Mouse (Mus musculus) ES-Bruce4 (cell line): ENCODE measurements around the gene Acp6. TPM values are rescaled to one million over a fixed set of nuclear protein-coding genes. Genes with fewer than 3 reads are reported as not detected.

ENCODE experiments used
- H3K27ac ChIP-seq: 2 replicates; pipeline ENCODE4 v1.5.1; 2012; ENCODE audit warnings: low read length, inconsistent platforms; ENCODE audit not compliant: insufficient read depth
- H3K27me3 ChIP-seq: 2 replicates; pipeline ENCODE4 v1.6.1; 2012; ENCODE audit warnings: mild to moderate bottlenecking, low read length, inconsistent platforms; ENCODE audit not compliant: control insufficient read depth, poor library complexity, insufficient read depth, severe bottlenecking
- H3K36me3 ChIP-seq: 2 replicates; pipeline ENCODE4 v1.6.1; 2012; ENCODE audit warnings: inconsistent platforms, mild to moderate bottlenecking, low read length, moderate library complexity; ENCODE audit not compliant: control insufficient read depth, poor library complexity, insufficient read depth, severe bottlenecking
- H3K4me1 ChIP-seq: one replicate; pipeline ENCODE4 v1.8.1; 2011; ENCODE audit warnings: low read length; ENCODE audit not compliant: control insufficient read depth, insufficient read depth
- H3K4me3 ChIP-seq: 2 replicates; pipeline ENCODE4 v1.5.1; 2011; ENCODE audit warnings: low read depth, mild to moderate bottlenecking, low read length
- H3K9ac ChIP-seq: 2 replicates; pipeline ENCODE4 v1.6.1; 2012; ENCODE audit warnings: low read depth, mild to moderate bottlenecking, inconsistent platforms; ENCODE audit not compliant: poor library complexity, severe bottlenecking
- H3K9me3 ChIP-seq: replicated peaks from 2 replicates; pipeline ENCODE4 v1.6.1; 2012; ENCODE audit warnings: mild to moderate bottlenecking, low read length, inconsistent platforms; ENCODE audit not compliant: control insufficient read depth, poor library complexity, insufficient read depth, severe bottlenecking
- CTCF ChIP-seq: IDR thresholded peaks from one replicate; pipeline ENCODE4 v1.8.1; 2011; ENCODE audit warnings: low read depth, low read length
- EP300 ChIP-seq: IDR thresholded peaks from 2 replicates; pipeline ENCODE4 v1.6.1; 2011; ENCODE audit warnings: low read depth, low read length; ENCODE audit not compliant: insufficient read depth
- POLR2A ChIP-seq: IDR thresholded peaks from one replicate; pipeline ENCODE4 v1.8.1; 2011; ENCODE audit warnings: low read length; ENCODE audit not compliant: insufficient read depth
- polyA plus RNA-seq: library from polyadenylated mRNA; stranded (reverse); fragments of >200 nt; gene quantifications from 2 replicates; pipeline ENCODE4 v1.2.4, GENCODE M21; 2011; ENCODE audit warnings: low read depth; ENCODE audit not compliant: missing spikeins, insufficient read depth, insufficient read length

The Acp6 gene
- polyA plus RNA-seq, 1 experiment: 67.2 TPM

GRCm38 (mm10) chr3:97160908-97161307, 2.3 kb downstream of the Acp6 start:
- peaks cover 7% of the 10 kb centered on the region for H3K36me3 ChIP-seq
- peaks cover 5% of the 10 kb centered on the region for H3K4me1 ChIP-seq
- no peaks in the 10 kb centered on the region for H3K27me3 ChIP-seq
- H3K4me3 ChIP-seq: peak overlapping the region; percentile 11
- H3K9me3 ChIP-seq: no peaks in the 10 kb centered on the region
- TF ChIP-seq POLR2A: no peak
- TF ChIP-seq EP300: no peak
- no peak for TF ChIP-seq CTCF
- H3K27ac ChIP-seq: peak overlapping the region; percentile 66
- H3K9ac ChIP-seq: peak overlapping the region; percentile 22

- peak overlapping the region; percentile 35; the same call in 1 of the 2 replicates for H3K4me3 ChIP-seq
- peak overlapping the region; percentile 40 for H3K27ac ChIP-seq
- H3K36me3 ChIP-seq: peaks cover 12% of the 10 kb centered on the region
- TF ChIP-seq EP300 (0 out of 2 replicates have a peak, but pooled peaks have one; percentile 47), CTCF (no peak)
- peaks cover 5% of the 10 kb centered on the region for H3K4me1 ChIP-seq
- H3K27me3 ChIP-seq: no peaks in the 10 kb centered on the region
- peak overlapping the region; percentile 7; the same call in 1 of the 2 replicates for H3K9ac ChIP-seq
- H3K9me3 ChIP-seq: no peaks in the 10 kb centered on the region
These were observed 3.2 kb downstream of the Acp6 start for GRCm38 (mm10) chr3:97161773-97162172.

- H3K27me3 ChIP-seq: no peaks in the 10 kb centered on the region
- no peaks in the 10 kb centered on the region for H3K9me3 ChIP-seq
- H3K4me1 ChIP-seq: peaks cover 5% of the 10 kb centered on the region
- no peak overlapping the region for H3K27ac ChIP-seq
- TF ChIP-seq CTCF (no peak), EP300 (no peak), POLR2A (no peak)
- H3K4me3 ChIP-seq: no peak overlapping the region
- H3K9ac ChIP-seq: no peak overlapping the region
- peaks cover 19% of the 10 kb centered on the region for H3K36me3 ChIP-seq
These were observed 5.9 kb downstream of the Acp6 start for GRCm38 (mm10) chr3:97164477-97164876.

- Histone ChIP-seq H3K4me1 (peaks cover 4% of the 10 kb centered on the region), H3K4me3 (no peak overlapping the region), H3K36me3 (peaks cover 19% of the 10 kb centered on the region), H3K9ac (no peak overlapping the region), H3K27me3 (no peaks in the 10 kb centered on the region), H3K27ac (no peak overlapping the region), H3K9me3 (no peaks in the 10 kb centered on the region)
- no peak for TF ChIP-seq EP300
- TF ChIP-seq CTCF: no peak
- no peak for TF ChIP-seq POLR2A
These were observed 8.5 kb downstream of the Acp6 start for GRCm38 (mm10) chr3:97167126-97167525.

GRCm38 (mm10) chr3:97171531-97171930, 13.0 kb downstream of the Acp6 start:
- no peak overlapping the region for H3K4me3 ChIP-seq
- no peak for TF ChIP-seq POLR2A
- TF ChIP-seq CTCF: no peak
- no peak for TF ChIP-seq EP300
- no peak overlapping the region for H3K27ac ChIP-seq
- no peaks in the 10 kb centered on the region for H3K27me3 ChIP-seq
- H3K36me3 ChIP-seq: peaks cover 19% of the 10 kb centered on the region
- H3K4me1 ChIP-seq: no peaks in the 10 kb centered on the region
- no peaks in the 10 kb centered on the region for H3K9me3 ChIP-seq
- H3K9ac ChIP-seq: no peak overlapping the region

GRCm38 (mm10) chr3:97172231-97172630, 13.7 kb downstream of the Acp6 start:
- H3K36me3 ChIP-seq: peaks cover 18% of the 10 kb centered on the region
- no peaks in the 10 kb centered on the region for H3K4me1 ChIP-seq
- no peak overlapping the region for H3K9ac ChIP-seq
- H3K4me3 ChIP-seq: no peak overlapping the region
- H3K9me3 ChIP-seq: no peaks in the 10 kb centered on the region
- no peak overlapping the region for H3K27ac ChIP-seq
- H3K27me3 ChIP-seq: no peaks in the 10 kb centered on the region
- no peak for TF ChIP-seq CTCF
- no peak for TF ChIP-seq POLR2A
- no peak for TF ChIP-seq EP300
